Mouse (Mus musculus) lung, embryonic 15.5 days (tissue): ENCODE measurements around the gene Fhad1. TPM values are rescaled to one million over a fixed set of nuclear protein-coding genes. Genes with fewer than 3 reads are reported as not detected.

Experiments used
- ATAC-seq: fragments of 200-750 bp; cut with Nextera tagmentation; 2 replicates; pipeline ENCODE4 v1.8.0; 2017; ENCODE audit warnings: moderate number of reproducible peaks, borderline replicate concordance; ENCODE audit not compliant: low FRiP score, low TSS enrichment; ENCODE audit errors: extremely low read depth
- H3K27ac ChIP-seq: fragments of 300-500 bp; sonication (generic); 2 replicates; pipeline ENCODE4 v1.5.1; 2015; ENCODE audit warnings: moderate library complexity, mild to moderate bottlenecking, inconsistent platforms
- H3K27me3 ChIP-seq: fragments of 300-500 bp; sonication (generic); 2 replicates; pipeline ENCODE4 v1.6.1; 2015; ENCODE audit warnings: inconsistent platforms
- H3K36me3 ChIP-seq: fragments of 300-500 bp; sonication (generic); 2 replicates; pipeline ENCODE4 v1.6.1; 2015; ENCODE audit warnings: inconsistent platforms
- H3K4me1 ChIP-seq: fragments of 300-500 bp; sonication (generic); 2 replicates; pipeline ENCODE4 v1.6.1; 2015; ENCODE audit warnings: inconsistent platforms
- H3K4me2 ChIP-seq: fragments of 300-500 bp; sonication (generic); 2 replicates; pipeline ENCODE4 v1.6.1; 2015; ENCODE audit warnings: inconsistent platforms, mild to moderate bottlenecking, moderate library complexity
- H3K4me3 ChIP-seq: fragments of 300-500 bp; sonication (generic); 2 replicates; pipeline ENCODE4 v1.5.1; 2015; ENCODE audit warnings: mild to moderate bottlenecking, inconsistent platforms
- H3K9ac ChIP-seq: fragments of 300-500 bp; sonication (generic); 2 replicates; pipeline ENCODE4 v1.6.1; 2015; ENCODE audit warnings: inconsistent platforms
- H3K9me3 ChIP-seq: fragments of 300-500 bp; sonication (generic); 2 replicates; pipeline ENCODE4 v1.6.1; 2016; ENCODE audit warnings: inconsistent platforms
- WGBS: fragments of 180-500 bp; shearing (Covaris S2); methylation state at CpG from one replicate; pipeline ENCODE4 v1.1.7; 2015; 5-methylcytosine and 5-hydroxymethylcytosine counted together
- polyA plus RNA-seq: library from polyadenylated mRNA; unstranded; fragments of >200 nt; fragmentation: Nextera tagmentation; extraction: Ambion mirVana; gene quantifications from 2 replicates; pipeline ENCODE4 v1.2.1, GENCODE M21; 2015

Fhad1 gene
- polyA plus RNA-seq, 1 experiment from 2014 or later: 1.7 TPM

- Histone ChIP-seq H3K36me3 (0 out of 2 replicates have a peak, but pooled peaks cover 3% of the 10 kb centered on the region), H3K9me3 (no peaks in the 10 kb centered on the region), H3K27me3 (peaks cover 10% of the 10 kb centered on the region; the same call in 1 of the 2 replicates), H3K4me3 (peak overlapping the region; percentile 80), H3K27ac (peak overlapping the region; percentile 65), H3K4me2 (peak overlapping the region; percentile 98), H3K4me1 (peaks cover 55% of the 10 kb centered on the region), H3K9ac (peak overlapping the region; percentile 82)
- under 1% methylated on average over 19 of the region's 19 CpGs for WGBS
- peak; percentile 9; the same call in 1 of the 2 replicates for ATAC-seq
Measured at GRCm38 (mm10) chr4:141874111-141874600, 140.7 kb downstream of the Fhad1 start.

DNA sequence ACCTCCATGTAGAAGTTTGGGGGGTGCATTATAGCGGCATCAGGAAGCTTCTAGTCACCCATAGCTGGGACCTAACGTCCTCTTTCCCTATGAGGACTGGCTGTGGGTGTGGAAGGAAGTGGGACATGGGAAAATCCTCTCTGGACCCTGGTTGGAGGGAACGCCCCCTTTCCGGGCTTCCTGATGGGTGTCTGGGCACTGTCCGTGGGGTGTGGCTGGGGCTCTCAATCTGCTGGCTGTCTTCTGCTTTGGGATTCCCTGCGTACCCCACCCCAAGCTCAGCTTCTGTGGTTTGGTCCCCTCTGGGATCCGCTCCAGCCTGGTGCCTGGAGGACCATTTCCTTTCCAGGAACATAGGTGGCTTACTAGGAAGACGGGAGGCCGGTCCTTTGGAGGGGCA, 141.9 kb downstream of the Fhad1 start:
- no peak for ATAC-seq
- peaks cover 62% of the 10 kb centered on the region for H3K4me1 ChIP-seq
- peak overlapping the region; percentile 98 for H3K4me2 ChIP-seq
- no peaks in the 10 kb centered on the region for H3K9me3 ChIP-seq
- peak overlapping the region; percentile 80 for H3K4me3 ChIP-seq
- no peak overlapping the region for H3K27ac ChIP-seq
- no peak overlapping the region for H3K9ac ChIP-seq
- peaks cover 10% of the 10 kb centered on the region; the same call in 1 of the 2 replicates for H3K27me3 ChIP-seq
- 0 out of 2 replicates have a peak, but pooled peaks cover 3% of the 10 kb centered on the region for H3K36me3 ChIP-seq
- WGBS: 64% methylated on average over 9 of the region's 9 CpGs

DNA sequence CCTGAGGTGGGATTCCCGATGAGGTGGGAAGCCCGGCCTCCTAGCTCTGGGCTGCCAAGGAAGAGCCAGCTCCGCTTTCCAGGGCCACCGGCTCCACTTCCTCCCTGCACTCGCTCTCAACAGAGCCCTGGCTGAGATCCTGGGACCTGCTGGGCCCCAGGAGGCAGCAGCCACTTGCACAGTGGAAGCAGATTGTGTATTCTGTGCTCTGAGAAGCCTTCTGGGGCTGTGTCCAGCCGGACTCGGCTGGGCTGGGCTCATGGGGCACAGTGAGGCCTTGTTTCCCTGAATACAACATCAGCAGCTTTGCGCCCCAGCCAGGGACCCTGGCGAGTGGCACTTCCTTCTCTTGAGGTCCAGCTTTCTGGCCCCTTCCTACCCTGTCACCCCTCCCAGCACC, 143.0 kb downstream of the Fhad1 start:
- Histone ChIP-seq H3K36me3 (0 out of 2 replicates have a peak, but pooled peaks cover 3% of the 10 kb centered on the region), H3K4me3 (peak overlapping the region; percentile 18), H3K4me2 (peak overlapping the region; percentile 98), H3K9me3 (no peaks in the 10 kb centered on the region), H3K27ac (peak overlapping the region; percentile 70), H3K4me1 (peaks cover 72% of the 10 kb centered on the region), H3K9ac (peak overlapping the region; percentile 33; the same call in 1 of the 2 replicates), H3K27me3 (peaks cover 6% of the 10 kb centered on the region; the same call in 1 of the 2 replicates)
- no peak for ATAC-seq
- 39% methylated on average over 9 of the region's 9 CpGs for WGBS

DNA sequence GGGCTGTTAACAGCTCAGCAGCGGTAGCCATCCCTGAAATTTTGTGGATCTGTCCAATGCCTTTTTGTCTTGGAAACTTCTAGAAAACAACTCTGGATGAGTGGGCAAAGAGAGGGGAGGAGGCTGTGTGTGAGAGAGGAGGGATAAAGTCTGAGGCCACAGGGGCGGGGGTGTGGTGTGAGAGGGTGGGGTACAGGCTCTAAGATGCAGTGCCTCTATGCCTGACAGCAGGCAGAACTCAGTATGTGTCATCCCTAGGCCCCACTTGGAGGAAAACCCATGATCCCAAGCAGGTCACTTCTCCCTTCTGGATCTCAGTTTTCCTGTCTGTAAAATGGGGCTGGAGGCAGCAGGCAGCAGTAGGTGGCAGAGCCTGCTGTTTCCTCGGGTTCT, 143.6 kb downstream of the Fhad1 start:
- Histone ChIP-seq H3K9me3 (no peaks in the 10 kb centered on the region), H3K4me3 (no peak overlapping the region), H3K27ac (peak overlapping the region; percentile 70; the same call in 1 of the 2 replicates), H3K9ac (no peak overlapping the region), H3K4me1 (peaks cover 78% of the 10 kb centered on the region), H3K4me2 (peak overlapping the region; percentile 98; the same call in 1 of the 2 replicates), H3K27me3 (peaks cover 6% of the 10 kb centered on the region; the same call in 1 of the 2 replicates), H3K36me3 (0 out of 2 replicates have a peak, but pooled peaks cover 3% of the 10 kb centered on the region)
- ATAC-seq: no peak
- WGBS: 91% methylated on average over 3 of the region's 3 CpGs

DNA sequence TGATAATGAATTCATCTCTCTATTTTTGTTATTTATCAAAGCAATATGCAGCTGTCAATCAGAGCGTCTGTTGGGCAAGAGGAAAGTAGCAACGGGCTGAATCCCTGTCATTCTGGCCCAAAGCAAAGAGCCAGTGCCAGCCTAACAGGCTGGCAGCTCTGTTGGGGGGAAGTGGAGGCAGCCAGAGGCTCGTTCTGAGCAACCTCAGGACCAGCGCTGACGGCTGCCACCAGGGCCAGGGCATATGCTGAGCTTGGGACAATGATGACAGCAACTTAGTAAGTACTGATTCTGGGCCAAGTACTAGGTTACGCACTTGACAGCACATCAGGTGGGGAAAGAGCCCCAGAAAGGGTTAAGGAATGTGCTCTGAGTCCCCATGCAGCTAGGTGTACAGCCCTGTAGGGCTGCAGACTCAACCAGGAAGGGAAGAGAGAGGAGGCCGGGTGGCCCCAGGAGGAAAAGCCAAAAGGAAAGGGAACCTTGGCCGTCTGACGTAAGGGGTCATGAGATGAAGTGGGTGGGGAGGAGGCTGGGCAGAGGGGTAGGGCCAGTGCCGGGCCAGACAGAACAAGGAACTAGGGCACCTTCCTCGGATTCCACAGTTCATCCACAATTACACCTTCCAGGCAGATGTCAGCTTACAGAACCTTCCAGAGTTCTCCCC, 144.1 kb downstream of the Fhad1 start:
- 67% methylated on average over 11 of the region's 11 CpGs for WGBS
- H3K36me3 ChIP-seq: 0 out of 2 replicates have a peak, but pooled peaks cover 3% of the 10 kb centered on the region
- no peak for ATAC-seq
- H3K27me3 ChIP-seq: peaks cover 2% of the 10 kb centered on the region; the same call in 1 of the 2 replicates
- no peaks in the 10 kb centered on the region for H3K9me3 ChIP-seq
- no peak overlapping the region for H3K4me2 ChIP-seq
- H3K27ac ChIP-seq: no peak overlapping the region
- H3K4me1 ChIP-seq: peaks cover 81% of the 10 kb centered on the region
- no peak overlapping the region for H3K9ac ChIP-seq
- no peak overlapping the region for H3K4me3 ChIP-seq

DNA sequence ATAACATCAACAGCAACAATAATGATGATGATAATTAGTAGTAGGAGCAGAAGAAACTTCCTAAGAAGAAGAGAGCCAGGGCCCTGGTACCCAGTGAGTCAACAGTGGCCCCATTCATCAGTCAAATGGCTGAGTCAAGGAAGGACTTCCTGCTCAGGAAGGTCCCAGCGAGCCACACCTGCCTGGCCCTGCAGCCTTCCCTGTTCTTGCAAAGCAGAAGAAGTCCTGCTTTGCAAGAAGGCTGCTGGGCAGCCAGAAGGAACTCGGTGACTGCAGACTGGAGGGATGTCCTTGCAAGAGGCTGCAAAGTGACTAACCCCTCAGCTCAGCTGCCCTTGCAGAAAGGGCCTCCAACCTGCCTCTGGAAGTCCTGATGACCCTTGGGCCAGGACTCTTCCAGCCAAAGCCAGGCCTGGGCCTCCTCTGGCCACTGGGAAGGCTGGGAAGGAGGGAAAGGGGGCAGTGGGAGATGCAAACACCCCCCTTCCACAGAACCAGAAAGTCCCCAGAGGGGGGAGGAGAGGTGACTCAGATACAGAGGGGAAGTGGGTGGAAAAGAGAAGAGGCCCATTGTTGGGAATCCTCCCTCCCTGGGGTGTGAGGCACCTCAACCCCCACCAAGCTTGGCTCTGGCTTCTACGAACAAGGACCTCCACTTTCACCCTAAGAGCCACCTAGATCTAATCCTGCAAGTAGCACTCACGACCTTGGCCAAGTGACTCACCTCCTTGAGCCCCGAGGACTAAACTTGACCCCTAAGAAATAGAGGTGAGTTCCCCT, 145.3 kb downstream of the Fhad1 start:
- Histone ChIP-seq H3K36me3 (0 out of 2 replicates have a peak, but pooled peaks cover 3% of the 10 kb centered on the region), H3K9ac (no peak overlapping the region), H3K9me3 (no peaks in the 10 kb centered on the region), H3K4me3 (no peak overlapping the region), H3K4me2 (no peak overlapping the region), H3K4me1 (peaks cover 73% of the 10 kb centered on the region), H3K27ac (peak overlapping the region; percentile 8; the same call in 1 of the 2 replicates), H3K27me3 (no peaks in the 10 kb centered on the region)
- 63% methylated on average over 5 of the region's 5 CpGs for WGBS
- no peak for ATAC-seq

DNA sequence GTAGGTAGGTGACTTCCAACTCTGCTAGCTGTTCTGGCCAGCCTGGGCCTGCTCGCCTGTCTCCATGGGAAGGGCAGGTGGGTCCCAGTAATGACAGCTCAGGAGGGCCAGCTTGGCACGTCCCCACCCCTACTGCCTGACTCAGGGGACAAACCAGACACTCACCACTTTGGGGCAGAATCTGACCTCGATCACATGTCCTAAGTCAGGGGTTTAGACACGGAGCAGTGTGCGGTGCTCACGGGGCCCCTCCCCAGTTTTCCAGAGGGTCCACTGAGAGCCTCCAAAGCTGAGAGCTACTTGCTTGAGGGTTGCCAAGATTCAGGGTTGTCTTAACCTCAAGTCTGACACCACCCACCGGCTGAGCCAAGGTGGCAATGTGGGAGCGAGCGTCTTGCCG, 146.8 kb downstream of the Fhad1 start:
- WGBS: 79% methylated on average over 10 of the region's 10 CpGs
- Histone ChIP-seq H3K4me3 (no peak overlapping the region), H3K9me3 (no peaks in the 10 kb centered on the region), H3K27me3 (no peaks in the 10 kb centered on the region), H3K9ac (no peak overlapping the region), H3K4me1 (peaks cover 65% of the 10 kb centered on the region), H3K4me2 (no peak overlapping the region), H3K27ac (peak overlapping the region; percentile 86), H3K36me3 (0 out of 2 replicates have a peak, but pooled peaks cover 3% of the 10 kb centered on the region)
- ATAC-seq: no peak

- peak; percentile 20; the same call in 1 of the 2 replicates for ATAC-seq
- Histone ChIP-seq H3K27ac (peak overlapping the region; percentile 86), H3K4me2 (peak overlapping the region; percentile 34), H3K9me3 (no peaks in the 10 kb centered on the region), H3K9ac (no peak overlapping the region), H3K4me1 (peaks cover 59% of the 10 kb centered on the region), H3K4me3 (no peak overlapping the region), H3K36me3 (0 out of 2 replicates have a peak, but pooled peaks cover 3% of the 10 kb centered on the region), H3K27me3 (no peaks in the 10 kb centered on the region)
- 24% methylated on average over 4 of the region's 4 CpGs for WGBS
Measured at GRCm38 (mm10) chr4:141867498-141867897, 147.4 kb downstream of the Fhad1 start.

- 14% methylated on average over 10 of the region's 10 CpGs for WGBS
- no peaks in the 10 kb centered on the region for H3K9me3 ChIP-seq
- H3K27ac ChIP-seq: peak overlapping the region; percentile 86
- peak; percentile 69 for ATAC-seq
- H3K27me3 ChIP-seq: no peaks in the 10 kb centered on the region
- no peak overlapping the region for H3K9ac ChIP-seq
- peak overlapping the region; percentile 34 for H3K4me2 ChIP-seq
- peaks cover 54% of the 10 kb centered on the region for H3K4me1 ChIP-seq
- peaks cover 3% of the 10 kb centered on the region; the same call in 1 of the 2 replicates for H3K36me3 ChIP-seq
- H3K4me3 ChIP-seq: no peak overlapping the region
Measured at GRCm38 (mm10) chr4:141866933-141867490, 147.9 kb downstream of the Fhad1 start.

- H3K4me1 ChIP-seq: peaks cover 40% of the 10 kb centered on the region
- no peak overlapping the region for H3K4me3 ChIP-seq
- no peaks in the 10 kb centered on the region for H3K9me3 ChIP-seq
- H3K4me2 ChIP-seq: no peak overlapping the region
- no peak for ATAC-seq
- H3K27ac ChIP-seq: no peak overlapping the region
- 86% methylated on average over 5 of the region's 5 CpGs for WGBS
- no peak overlapping the region for H3K9ac ChIP-seq
- H3K27me3 ChIP-seq: no peaks in the 10 kb centered on the region
- peaks cover 7% of the 10 kb centered on the region for H3K36me3 ChIP-seq
Measured at GRCm38 (mm10) chr4:141865600-141865999, 149.3 kb downstream of the Fhad1 start.

GRCm38 (mm10) chr4:141865006-141865405, 149.9 kb downstream of the Fhad1 start:
- Histone ChIP-seq H3K9ac (no peak overlapping the region), H3K4me3 (no peak overlapping the region), H3K9me3 (no peaks in the 10 kb centered on the region), H3K4me2 (no peak overlapping the region), H3K27me3 (no peaks in the 10 kb centered on the region), H3K4me1 (peaks cover 34% of the 10 kb centered on the region), H3K27ac (no peak overlapping the region), H3K36me3 (peaks cover 12% of the 10 kb centered on the region)
- WGBS: 91% methylated on average over 5 of the region's 5 CpGs
- ATAC-seq: no peak
